ENCODE assay signal across 10 mouse cellular contexts in genomic region chr3:37643903-37644302, GRCm38 (mm10). TPM values are rescaled to one million over a fixed set of nuclear protein-coding genes. Genes with fewer than 3 reads are reported as not detected.
DNase-seq lines count a peak whose midpoint lies in the region; ATAC-seq lines count a peak whose summit lies in the region.
"Had no signal": no experiment of that assay in that cellular context is flagged by ENCODE, and none has a peak within 500 bp of the region (broad histone marks: within the 10 kb centered on the region; RNA-seq: fewer than 3 reads in every experiment).

No protein-coding gene starts in this region.

- H3K4me2 ChIP-seq in hindbrain, embryonic 11.5 days (replicated peaks; ENCODE audit: low read depth, low read length) = no peak overlapping the region
- peak overlapping the region; percentile 77; the same call in 1 of the 2 replicates for H3K4me2 ChIP-seq in embryonic facial prominence, embryonic 13.5 days
- H3K4me2 ChIP-seq in intestine, embryonic 15.5 days (replicated peaks) = peak overlapping the region; percentile 66
- peak overlapping the region; percentile 85 for H3K4me2 ChIP-seq in midbrain, embryonic 13.5 days (replicated peaks)

- H3K36me3 ChIP-seq in hindbrain, embryonic 10.5 days = peaks cover 36% of the 10 kb centered on the region
- H3K36me3 ChIP-seq in hindbrain, embryonic 11.5 days (ENCODE audit: control insufficient read depth, insufficient read depth, low read length) = no peaks in the 10 kb centered on the region
- H3K36me3 ChIP-seq in embryonic facial prominence, embryonic 13.5 days = peaks cover 34% of the 10 kb centered on the region
- peaks cover 9% of the 10 kb centered on the region; the same call in 1 of the 2 replicates for H3K36me3 ChIP-seq in intestine, embryonic 15.5 days
- H3K36me3 ChIP-seq in midbrain, embryonic 13.5 days = peaks cover 17% of the 10 kb centered on the region

- H3K9ac ChIP-seq in hindbrain, embryonic 11.5 days (ENCODE audit: low read depth, low read length) = no peak overlapping the region
- H3K9ac ChIP-seq in embryonic facial prominence, embryonic 13.5 days = no peak overlapping the region
- no peak overlapping the region for H3K9ac ChIP-seq in intestine, embryonic 15.5 days
- H3K9ac ChIP-seq in midbrain, embryonic 13.5 days (replicated peaks) = no peak overlapping the region

- peak overlapping the region; percentile 74 for H3K4me3 ChIP-seq in hindbrain, embryonic 10.5 days
- no peak overlapping the region for H3K4me3 ChIP-seq in hindbrain, embryonic 11.5 days (ENCODE audit: low read depth, low read length)
- no peak overlapping the region for H3K4me3 ChIP-seq in embryonic facial prominence, embryonic 13.5 days
- H3K4me3 ChIP-seq in intestine, embryonic 15.5 days (replicated peaks) = no peak overlapping the region
- peak overlapping the region; percentile 65; the same call in 1 of the 2 replicates for H3K4me3 ChIP-seq in midbrain, embryonic 13.5 days (replicated peaks)
- H3K4me3 ChIP-seq: left cerebral cortex, adult 2 months had no signal

- DNase-seq in hindbrain, embryonic 10.5 days (ENCODE audit: low spot score) = no peak
- no peak for DNase-seq in hindbrain, embryonic 11.5 days (ENCODE audit: low spot score)
- DNase-seq in left cerebral cortex, adult 9 months (ENCODE audit: low spot score in 2 of 2) = no peak
- DNase-seq in layer of hippocampus, adult 18-20 months (ENCODE audit: low spot score in 2 of 2) = no peak
- no peak for DNase-seq in spleen, adult 12 weeks (ENCODE audit: low spot score)
- DNase-seq: kidney, adult 9 months had no signal

- H3K27me3 ChIP-seq in hindbrain, embryonic 10.5 days (ENCODE audit: insufficient read depth, poor library complexity, severe bottlenecking) = peaks cover 31% of the 10 kb centered on the region; the same call in 1 of the 2 replicates
- no peaks in the 10 kb centered on the region; the same call in 1 of the 2 replicates for H3K27me3 ChIP-seq in hindbrain, embryonic 11.5 days (ENCODE audit: control insufficient read depth, insufficient read depth, low read length)
- no peaks in the 10 kb centered on the region for H3K27me3 ChIP-seq in embryonic facial prominence, embryonic 13.5 days
- no peaks in the 10 kb centered on the region for H3K27me3 ChIP-seq in intestine, embryonic 15.5 days (replicated peaks)
- peaks cover 34% of the 10 kb centered on the region for H3K27me3 ChIP-seq in midbrain, embryonic 13.5 days

- H3K27ac ChIP-seq in hindbrain, embryonic 10.5 days = peak overlapping the region; percentile 93; the same call in 1 of the 2 replicates
- no peak overlapping the region for H3K27ac ChIP-seq in hindbrain, embryonic 11.5 days (ENCODE audit: low read depth, low read length)
- no peak overlapping the region for H3K27ac ChIP-seq in embryonic facial prominence, embryonic 13.5 days
- H3K27ac ChIP-seq in intestine, embryonic 15.5 days = no peak overlapping the region
- no peak overlapping the region for H3K27ac ChIP-seq in midbrain, embryonic 13.5 days
- H3K27ac ChIP-seq: left cerebral cortex, adult 2 months had no signal

- ATAC-seq in hindbrain, embryonic 11.5 days (ENCODE audit: low FRiP score) = no peak
- ATAC-seq in embryonic facial prominence, embryonic 13.5 days (ENCODE audit: insufficient number of reproducible peaks, insufficient read depth, low FRiP score, low TSS enrichment, low read depth) = no peak
- ATAC-seq in intestine, embryonic 15.5 days = no peak
- no peak for ATAC-seq in midbrain, embryonic 13.5 days

- 82% methylated on average over 8 of the region's 8 CpGs for WGBS in hindbrain, embryonic 10.5 days
- WGBS in hindbrain, embryonic 11.5 days = 90% methylated on average over 8 of the region's 8 CpGs
- WGBS in embryonic facial prominence, embryonic 13.5 days = 80% methylated on average over 8 of the region's 8 CpGs
- WGBS in intestine, embryonic 15.5 days = 77% methylated on average over 8 of the region's 8 CpGs
- 78% methylated on average over 8 of the region's 8 CpGs for WGBS in midbrain, embryonic 13.5 days

- no peaks in the 10 kb centered on the region for H3K9me3 ChIP-seq in hindbrain, embryonic 10.5 days
- H3K9me3 ChIP-seq in hindbrain, embryonic 11.5 days (ENCODE audit: control insufficient read depth, low read length) = no peaks in the 10 kb centered on the region
- H3K9me3 ChIP-seq in embryonic facial prominence, embryonic 13.5 days = no peaks in the 10 kb centered on the region
- H3K9me3 ChIP-seq in intestine, embryonic 15.5 days = no peaks in the 10 kb centered on the region
- no peaks in the 10 kb centered on the region for H3K9me3 ChIP-seq in midbrain, embryonic 13.5 days

- H3K4me1 ChIP-seq in hindbrain, embryonic 10.5 days (replicated peaks) = peaks cover 51% of the 10 kb centered on the region
- no peaks in the 10 kb centered on the region for H3K4me1 ChIP-seq in hindbrain, embryonic 11.5 days (replicated peaks; ENCODE audit: control insufficient read depth, insufficient read depth, low read length)
- H3K4me1 ChIP-seq in embryonic facial prominence, embryonic 13.5 days = peaks cover 40% of the 10 kb centered on the region
- peaks cover 19% of the 10 kb centered on the region for H3K4me1 ChIP-seq in intestine, embryonic 15.5 days (replicated peaks)
- H3K4me1 ChIP-seq in midbrain, embryonic 13.5 days (replicated peaks) = peaks cover 44% of the 10 kb centered on the region

RNA-seq across cellular contexts. Expression of gene Spry1, which starts 4.2 kb away (rescaled TPM):
- 11.3 and 16.9 TPM in 2 replicates for polyA plus RNA-seq in hindbrain, embryonic 10.5 days (2016; fragmentation: Nextera tagmentation; extraction: Ambion mirVana)
- polyA plus RNA-seq in hindbrain, embryonic 11.5 days (2014; fragmentation: Nextera tagmentation; extraction: Ambion mirVana) = 5.8 and 8.0 TPM in 2 replicates
- polyA plus RNA-seq in embryonic facial prominence, embryonic 13.5 days (2015; fragmentation: Nextera tagmentation; extraction: Ambion mirVana) = 12.6 TPM in 2 replicates
- 13.4 and 14.2 TPM in 2 replicates for polyA plus RNA-seq in intestine, embryonic 15.5 days (2015; fragmentation: Nextera tagmentation; extraction: Ambion mirVana)
- 5.8 and 7.3 TPM in 2 replicates for polyA plus RNA-seq in midbrain, embryonic 13.5 days (2015; fragmentation: Nextera tagmentation; extraction: Ambion mirVana)
- total RNA-seq in layer of hippocampus, adult 18-20 months (2021) = 10 to 100 TPM in 1 of 2 experiments, 1 to 10 TPM in 1; 9.7 to 10.8 TPM

Comparison
In these comparisons a context has a peak if more than half of its experiments do, and no peak if none do; other contexts are left out.
1. H3K4me3 ChIP-seq: peak in hindbrain, embryonic 10.5 days (single experiment) and midbrain, embryonic 13.5 days (single experiment); none in hindbrain, embryonic 11.5 days (single experiment), embryonic facial prominence, embryonic 13.5 days (single experiment) and intestine, embryonic 15.5 days (single experiment).